Mouse (Mus musculus) embryonic facial prominence, embryonic 11.5 days (tissue): Measurements from ENCODE around the gene Hist1h4n. TPM values are rescaled to one million over a fixed set of nuclear protein-coding genes. Genes with fewer than 3 reads are reported as not detected.
A peak's percentile ranks its signal among the peaks of the same experiment; 100 is the strongest.
"Not testable (repeated sequence)": the region's sequence is repeated elsewhere in the genome, so short reads cannot be mapped to it uniquely, and the experiment has no call there.

ENCODE experiments used
- ATAC-seq: fragments of 200-750 bp; cut with Nextera tagmentation; replicated peaks from 2 replicates; pipeline ENCODE4 v1.8.0; 2017; ENCODE audit warnings: low read depth; ENCODE audit not compliant: insufficient number of reproducible peaks, low FRiP score, low TSS enrichment
- DNase-seq: peaks from one replicate; pipeline ENCODE4 v3.0.0-alpha.2; 2015; ENCODE audit warnings: low spot score
- H3K27ac ChIP-seq: fragments of 300-500 bp; sonication (generic); replicated peaks from 2 replicates; pipeline ENCODE4 v1.5.1; 2014; ENCODE audit warnings: mild to moderate bottlenecking, low read depth, low read length, control low read depth
- H3K27me3 ChIP-seq: fragments of 300-500 bp; sonication (generic); 2 replicates; pipeline ENCODE4 v1.6.1; 2014; ENCODE audit warnings: mild to moderate bottlenecking, low read length, moderate library complexity, mixed read lengths; ENCODE audit not compliant: control insufficient read depth, insufficient read depth
- H3K36me3 ChIP-seq: fragments of 300-500 bp; sonication (generic); replicated peaks from 2 replicates; pipeline ENCODE4 v1.6.1; 2014; ENCODE audit warnings: low read depth, mild to moderate bottlenecking, low read length, moderate library complexity, mixed read lengths; ENCODE audit not compliant: control insufficient read depth, insufficient read depth
- H3K4me1 ChIP-seq: fragments of 300-500 bp; sonication (generic); 2 replicates; pipeline ENCODE4 v1.6.1; 2014; ENCODE audit warnings: low read length, mixed read lengths; ENCODE audit not compliant: control insufficient read depth, insufficient read depth
- H3K4me2 ChIP-seq: fragments of 300-500 bp; sonication (generic); 2 replicates; pipeline ENCODE4 v1.6.1; 2014; ENCODE audit warnings: low read depth, mild to moderate bottlenecking, control low read depth, low read length, moderate library complexity
- H3K4me3 ChIP-seq: fragments of 300-500 bp; sonication (generic); 2 replicates; pipeline ENCODE4 v1.5.1; 2014; ENCODE audit warnings: low read depth, low read length, control low read depth
- H3K9ac ChIP-seq: fragments of 300-500 bp; sonication (generic); replicated peaks from 2 replicates; pipeline ENCODE4 v1.6.1; 2014; ENCODE audit warnings: mild to moderate bottlenecking, control low read depth, low read length
- H3K9me3 ChIP-seq: fragments of 300-500 bp; sonication (generic); replicated peaks from 2 replicates; pipeline ENCODE4 v1.6.1; 2016; ENCODE audit warnings: mild to moderate bottlenecking, low read length, inconsistent platforms, mixed read lengths; ENCODE audit not compliant: control insufficient read depth
- WGBS: fragments of 180-500 bp; shearing (Covaris S2); extraction: QIAGEN DNeasy Blood & Tissue Kit; methylation state at CpG from one replicate; pipeline ENCODE4 v1.1.7; 2014; 5-methylcytosine and 5-hydroxymethylcytosine counted together
- polyA plus RNA-seq: library from polyadenylated mRNA; unstranded; fragments of >200 nt; fragmentation: Nextera tagmentation; extraction: Ambion mirVana; gene quantifications from 2 replicates; pipeline ENCODE4 v1.2.1, GENCODE M21; 2014

The Hist1h4n gene
- polyA plus RNA-seq, 1 experiment from 2014 or later, result 13.9 TPM

GRCm38 (mm10) chr13:21812092-21812491 is 19.9 kb downstream of the Hist1h4n start:
- H3K9me3 ChIP-seq, H3K36me3 ChIP-seq, DNase-seq, H3K4me2 ChIP-seq, H3K4me1 ChIP-seq, H3K9ac ChIP-seq, H3K27me3 ChIP-seq: not testable (repeated sequence)
- Histone ChIP-seq H3K4me3 (0 out of 2 replicates have a peak overlapping the region, but pooled peaks have one; percentile 10), H3K27ac (peak overlapping the region; percentile 56; the same call in 1 of the 2 replicates)
- ATAC-seq, result peak; percentile 66
- WGBS, result 0% methylated on average over 12 of the region's 14 CpGs

GRCm38 (mm10) chr13:21811539-21811938 is 20.5 kb downstream of the Hist1h4n start, which contains the start of gene Hist1h4m:
Gene Hist1h4m, plus strand, starts transcription at chr13:21811746.
- H3K27ac ChIP-seq, result peak within 1 kb of the TSS; percentile 56; the same call in 1 of the 2 replicates
- not testable (repeated sequence) for H3K9me3 ChIP-seq, H3K36me3 ChIP-seq, H3K27me3 ChIP-seq, H3K9ac ChIP-seq, DNase-seq, H3K4me1 ChIP-seq, H3K4me2 ChIP-seq
- peak; percentile 35; the same call in 1 of the 2 replicates for ATAC-seq
- H3K4me3 ChIP-seq, result 0 out of 2 replicates have a peak within 1 kb of the TSS, but pooled peaks have one; percentile 10
- no CpG with 5 or more reads among the region's 24 CpGs for WGBS

- peak; percentile 21; the same call in 1 of the 2 replicates for ATAC-seq
- not testable (repeated sequence) for DNase-seq, H3K27ac ChIP-seq, H3K9me3 ChIP-seq, H3K4me3 ChIP-seq, H3K4me1 ChIP-seq, H3K27me3 ChIP-seq, H3K9ac ChIP-seq, H3K36me3 ChIP-seq, H3K4me2 ChIP-seq
- WGBS, result no CpG with 5 or more reads among the region's 8 CpGs
These were observed 20.9 kb downstream of the Hist1h4n start for GRCm38 (mm10) chr13:21811074-21811473.

DNA sequence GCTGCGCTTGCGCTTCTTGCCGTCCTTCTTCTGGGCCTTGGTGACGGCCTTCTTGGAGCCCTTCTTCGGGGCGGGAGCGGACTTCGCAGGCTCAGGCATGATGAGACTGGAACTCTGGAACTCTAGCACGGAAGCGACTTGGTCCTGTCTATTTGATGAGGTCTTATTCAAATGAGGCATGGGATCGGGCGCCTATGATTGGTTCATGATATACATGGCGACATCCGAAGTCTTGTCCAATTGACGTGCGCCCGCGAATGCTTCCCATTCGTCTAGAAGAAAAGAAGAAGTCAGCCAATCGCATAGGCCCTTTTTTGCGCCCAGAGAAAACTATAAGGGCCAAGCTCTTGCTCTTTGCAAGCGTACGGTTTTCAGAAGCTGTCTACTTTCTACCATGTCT is 21.9 kb downstream of the Hist1h4n start, which contains the start of the genes Hist1h2bq and Hist1h2ao:
Hist1h2bq (minus strand) TSS at position 125 of the 400 bp plus-strand sequence.
Hist1h2ao (plus strand) TSS at position 393 of the 400 bp plus-strand sequence.
- not testable (repeated sequence) for H3K4me3 ChIP-seq, H3K36me3 ChIP-seq, H3K9me3 ChIP-seq, H3K27me3 ChIP-seq, H3K27ac ChIP-seq, H3K4me1 ChIP-seq, H3K4me2 ChIP-seq, DNase-seq, H3K9ac ChIP-seq
- ATAC-seq, result peak; percentile 97
- WGBS, result no CpG with 5 or more reads among the region's 23 CpGs

DNA sequence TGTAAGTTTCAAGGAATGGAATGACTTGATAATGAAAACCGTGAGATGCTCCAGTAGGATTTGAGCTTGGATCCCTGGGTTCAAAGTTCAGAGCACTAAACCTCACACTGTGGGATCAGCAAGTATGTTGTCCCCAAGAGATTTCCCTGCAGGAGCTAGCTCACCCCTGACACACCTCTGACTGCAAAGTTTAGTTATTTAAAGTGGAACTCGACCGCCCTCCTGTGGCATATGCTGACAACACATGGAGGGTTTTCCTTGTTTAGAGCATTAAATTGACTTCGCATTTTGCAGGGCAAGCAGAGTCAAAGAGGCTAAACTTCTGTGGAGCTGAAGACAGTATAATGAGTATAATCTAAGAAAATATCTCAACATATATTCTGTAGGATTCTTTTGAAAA is 28.9 kb downstream of the Hist1h4n start:
- not testable (repeated sequence) for H3K36me3 ChIP-seq, DNase-seq, H3K9ac ChIP-seq, H3K27ac ChIP-seq, H3K27me3 ChIP-seq, H3K4me2 ChIP-seq, H3K4me1 ChIP-seq, H3K4me3 ChIP-seq, H3K9me3 ChIP-seq
- ATAC-seq, result peak; percentile 69
- no CpG with 5 or more reads among the region's 4 CpGs for WGBS

GRCm38 (mm10) chr13:21797163-21797562 is 34.8 kb downstream of the Hist1h4n start:
- not testable (repeated sequence) for H3K36me3 ChIP-seq, DNase-seq, H3K9me3 ChIP-seq, H3K4me1 ChIP-seq, H3K4me2 ChIP-seq, H3K4me3 ChIP-seq, H3K27me3 ChIP-seq, ATAC-seq, H3K9ac ChIP-seq, H3K27ac ChIP-seq

GRCm38 (mm10) chr13:21795584-21795983 is 36.4 kb downstream of the Hist1h4n start:
- Histone ChIP-seq H3K27me3 (no peaks in the 10 kb centered on the region), H3K4me2 (no peak overlapping the region), H3K4me3 (no peak overlapping the region), H3K9me3 (no peaks in the 10 kb centered on the region), H3K9ac (no peak overlapping the region), H3K27ac (no peak overlapping the region), H3K4me1 (no peaks in the 10 kb centered on the region), H3K36me3 (no peaks in the 10 kb centered on the region)
- WGBS, result 94% methylated on average over 7 of the region's 7 CpGs
- no peak for ATAC-seq
- no peak for DNase-seq

- H3K9me3 ChIP-seq, result no peaks in the 10 kb centered on the region
- peak overlapping the region; percentile 2 for H3K9ac ChIP-seq
- peak; percentile 26 for DNase-seq
- 8% methylated on average over 17 of the region's 18 CpGs for WGBS
- peak overlapping the region; percentile 10 for H3K4me2 ChIP-seq
- no peaks in the 10 kb centered on the region for H3K36me3 ChIP-seq
- no peaks in the 10 kb centered on the region for H3K4me1 ChIP-seq
- H3K27ac ChIP-seq, result peak overlapping the region; percentile 31
- H3K27me3 ChIP-seq, result no peaks in the 10 kb centered on the region
- ATAC-seq, result no peak
- H3K4me3 ChIP-seq, result no peak overlapping the region
These were observed 41.3 kb downstream of the Hist1h4n start for GRCm38 (mm10) chr13:21790601-21791283.
